Mouse (Mus musculus): ENCODE data around the gene Dpysl4. TPM values are rescaled to one million over a fixed set of nuclear protein-coding genes. Genes with fewer than 3 reads are reported as not detected.

The Dpysl4 gene
- total RNA-seq, 2 experiments from 2014 or later, result 51.5 to 52.0 TPM

GRCm38 (mm10) chr7:139101826-139102225, 16.0 kb downstream of the Dpysl4 start:
- peak overlapping the region; percentile 61; the same call in 1 of the 2 replicates for H3K27ac ChIP-seq
- no peak for DNase-seq (ENCODE audit: low spot score in 2 of 2)
- no peak overlapping the region for H3K4me3 ChIP-seq
- no peak for TF ChIP-seq CTCF (conservative IDR thresholded peaks at IDR 0.05)

GRCm38 (mm10) chr7:139103960-139104381, 18.2 kb downstream of the Dpysl4 start:
- Histone ChIP-seq H3K4me3 (no peak overlapping the region), H3K27ac (peak overlapping the region; percentile 58)
- peak in 1 of 2 experiments; percentile 49 for DNase-seq (ENCODE audit: low spot score in 2 of 2)
- TF ChIP-seq CTCF (conservative IDR thresholded peaks at IDR 0.05), result peak; percentile 72

GRCm38 (mm10) chr7:139105076-139105475, 19.3 kb downstream of the Dpysl4 start:
- no peak for DNase-seq (ENCODE audit: low spot score in 2 of 2)
- Histone ChIP-seq H3K27ac (peak overlapping the region; percentile 1; the same call in 1 of the 2 replicates), H3K4me3 (no peak overlapping the region)
- no peak for TF ChIP-seq CTCF (conservative IDR thresholded peaks at IDR 0.05)

GRCm38 (mm10) chr7:139105705-139106104, 19.9 kb downstream of the Dpysl4 start:
- Histone ChIP-seq H3K27ac (no peak overlapping the region; the same call in 1 of the 2 replicates), H3K4me3 (no peak overlapping the region)
- no peak for DNase-seq (ENCODE audit: low spot score in 2 of 2)
- no peak for TF ChIP-seq CTCF (conservative IDR thresholded peaks at IDR 0.05)

GRCm38 (mm10) chr7:139107908-139108650, 22.3 kb downstream of the Dpysl4 start:
- peak in 1 of 2 experiments; percentile 71 for DNase-seq (ENCODE audit: low spot score in 2 of 2)
- H3K4me3 ChIP-seq, result no peak overlapping the region
- TF ChIP-seq CTCF (conservative IDR thresholded peaks at IDR 0.05), result no peak
- no peak overlapping the region for H3K27ac ChIP-seq

- no peak overlapping the region for H3K27ac ChIP-seq
- peak; percentile 93 for TF ChIP-seq CTCF (conservative IDR thresholded peaks at IDR 0.05)
- DNase-seq (ENCODE audit: low spot score in 2 of 2), result peak; percentile 79 to 93
- no peak overlapping the region for H3K4me3 ChIP-seq
These were observed 33.5 kb downstream of the Dpysl4 start for GRCm38 (mm10) chr7:139119152-139119774.

- no peak for DNase-seq (ENCODE audit: low spot score in 2 of 2)
- no peak for TF ChIP-seq CTCF (conservative IDR thresholded peaks at IDR 0.05)
- H3K27ac ChIP-seq, result no peak overlapping the region
- no peak overlapping the region for H3K4me3 ChIP-seq
These were observed 34.0 kb downstream of the Dpysl4 start for GRCm38 (mm10) chr7:139119775-139120153.

- no peak for TF ChIP-seq CTCF (conservative IDR thresholded peaks at IDR 0.05)
- DNase-seq (ENCODE audit: low spot score in 2 of 2), result no peak
- no peak overlapping the region for H3K4me3 ChIP-seq
- H3K27ac ChIP-seq, result peak overlapping the region; percentile 79
These were observed 40.1 kb downstream of the Dpysl4 start for GRCm38 (mm10) chr7:139125881-139126280.

- Histone ChIP-seq H3K27ac (peak overlapping the region; percentile 79), H3K4me3 (no peak overlapping the region)
- no peak for TF ChIP-seq CTCF (conservative IDR thresholded peaks at IDR 0.05)
- peak in 1 of 2 experiments; percentile 39 for DNase-seq (ENCODE audit: low spot score in 2 of 2)
These were observed 40.7 kb downstream of the Dpysl4 start for GRCm38 (mm10) chr7:139126549-139126948.

- H3K4me3 ChIP-seq, result no peak overlapping the region
- DNase-seq (ENCODE audit: low spot score in 2 of 2), result no peak
- TF ChIP-seq CTCF (conservative IDR thresholded peaks at IDR 0.05), result no peak
- H3K27ac ChIP-seq, result peak overlapping the region; percentile 32; the same call in 1 of the 2 replicates
These were observed 43.2 kb downstream of the Dpysl4 start for GRCm38 (mm10) chr7:139128994-139129393.

- DNase-seq (ENCODE audit: low spot score in 2 of 2), result no peak
- peak; percentile 42 for TF ChIP-seq CTCF (conservative IDR thresholded peaks at IDR 0.05)
- Histone ChIP-seq H3K4me3 (no peak overlapping the region), H3K27ac (peak overlapping the region; percentile 32; the same call in 1 of the 2 replicates)
These were observed 44.6 kb downstream of the Dpysl4 start for GRCm38 (mm10) chr7:139130361-139130760.

GRCm38 (mm10) chr7:139131538-139131937, 45.7 kb downstream of the Dpysl4 start:
- Histone ChIP-seq H3K4me3 (no peak overlapping the region), H3K27ac (no peak overlapping the region)
- no peak for DNase-seq (ENCODE audit: low spot score in 2 of 2)
- no peak for TF ChIP-seq CTCF (conservative IDR thresholded peaks at IDR 0.05)

GRCm38 (mm10) chr7:139133446-139133845, 47.6 kb downstream of the Dpysl4 start:
- H3K27ac ChIP-seq, result no peak overlapping the region
- no peak for TF ChIP-seq CTCF (conservative IDR thresholded peaks at IDR 0.05)
- no peak overlapping the region for H3K4me3 ChIP-seq
- DNase-seq (ENCODE audit: low spot score in 2 of 2), result peak in 1 of 2 experiments; percentile 47

Data from layer of hippocampus, adult 2 months (tissue).